Mouse (Mus musculus): ENCODE results near the gene Shroom3. TPM values are rescaled to one million over a fixed set of nuclear protein-coding genes. Genes with fewer than 3 reads are reported as not detected.

Gene Shroom3
- polyA plus RNA-seq, 1 experiment from 2014 or later, result 6.2 TPM

- ATAC-seq (ENCODE audit: low FRiP score), result no peak
Observed at GRCm38 (mm10) chr5:92710779-92711178, 27.5 kb downstream of the Shroom3 start.

GRCm38 (mm10) chr5:92711666-92712290, 28.5 kb downstream of the Shroom3 start:
- no peak overlapping the region for H3K4me3 ChIP-seq (ENCODE audit: low read depth, low read length)
- H3K27ac ChIP-seq (ENCODE audit: low read depth, low read length), result no peak overlapping the region
- 85% methylated on average over 5 of the region's 5 CpGs for WGBS
- DNase-seq (ENCODE audit: low spot score, missing footprints) (no peak), ATAC-seq (ENCODE audit: low FRiP score) (no peak)
- H3K9ac ChIP-seq (ENCODE audit: low read length), result no peak overlapping the region
- peaks cover 7% of the 10 kb centered on the region for H3K4me1 ChIP-seq (ENCODE audit: control insufficient read depth, insufficient read depth, low read length)
- H3K36me3 ChIP-seq (ENCODE audit: control insufficient read depth, insufficient read depth, low read length), result no peaks in the 10 kb centered on the region
- H3K4me2 ChIP-seq, result no peak overlapping the region
- no peaks in the 10 kb centered on the region for H3K27me3 ChIP-seq (ENCODE audit: control insufficient read depth, insufficient read depth, low read length)
- H3K9me3 ChIP-seq (ENCODE audit: control insufficient read depth, low read length), result no peaks in the 10 kb centered on the region

More at GRCm38 (mm10) chr5:92710779-92711178, 27.5 kb downstream of the Shroom3 start:
- WGBS, result 76% methylated on average over 8 of the region's 8 CpGs
- Histone ChIP-seq H3K4me3 (ENCODE audit: low read depth, low read length) (no peak overlapping the region), H3K4me2 (no peak overlapping the region), H3K36me3 (ENCODE audit: control insufficient read depth, insufficient read depth, low read length) (no peaks in the 10 kb centered on the region), H3K27ac (ENCODE audit: low read depth, low read length) (no peak overlapping the region), H3K9ac (ENCODE audit: low read length) (no peak overlapping the region), H3K4me1 (ENCODE audit: control insufficient read depth, insufficient read depth, low read length) (peaks cover 16% of the 10 kb centered on the region), H3K27me3 (ENCODE audit: control insufficient read depth, insufficient read depth, low read length) (no peaks in the 10 kb centered on the region), H3K9me3 (ENCODE audit: control insufficient read depth, low read length) (no peaks in the 10 kb centered on the region)
- no peak for DNase-seq (ENCODE audit: low spot score, missing footprints)

GRCm38 (mm10) chr5:92712621-92713395, 29.6 kb downstream of the Shroom3 start:
- Histone ChIP-seq H3K36me3 (ENCODE audit: control insufficient read depth, insufficient read depth, low read length) (no peaks in the 10 kb centered on the region), H3K9me3 (ENCODE audit: control insufficient read depth, low read length) (no peaks in the 10 kb centered on the region), H3K27ac (ENCODE audit: low read depth, low read length) (no peak overlapping the region), H3K27me3 (ENCODE audit: control insufficient read depth, insufficient read depth, low read length) (no peaks in the 10 kb centered on the region), H3K9ac (ENCODE audit: low read length) (no peak overlapping the region), H3K4me1 (ENCODE audit: control insufficient read depth, insufficient read depth, low read length) (peaks cover 5% of the 10 kb centered on the region), H3K4me2 (no peak overlapping the region), H3K4me3 (ENCODE audit: low read depth, low read length) (no peak overlapping the region)
- ATAC-seq (ENCODE audit: low FRiP score) (no peak), DNase-seq (ENCODE audit: low spot score, missing footprints) (no peak)
- WGBS, result 78% methylated on average over 5 of the region's 5 CpGs

GRCm38 (mm10) chr5:92714886-92715285, 31.7 kb downstream of the Shroom3 start:
- no peak overlapping the region for H3K4me3 ChIP-seq (ENCODE audit: low read depth, low read length)
- H3K9me3 ChIP-seq (ENCODE audit: control insufficient read depth, low read length), result no peaks in the 10 kb centered on the region
- no peaks in the 10 kb centered on the region for H3K27me3 ChIP-seq (ENCODE audit: control insufficient read depth, insufficient read depth, low read length)
- 87% methylated on average over 2 of the region's 2 CpGs for WGBS
- no peak overlapping the region for H3K9ac ChIP-seq (ENCODE audit: low read length)
- H3K4me2 ChIP-seq, result no peak overlapping the region
- ATAC-seq (ENCODE audit: low FRiP score) (no peak), DNase-seq (ENCODE audit: low spot score, missing footprints) (no peak)
- H3K4me1 ChIP-seq (ENCODE audit: control insufficient read depth, insufficient read depth, low read length), result no peaks in the 10 kb centered on the region
- H3K27ac ChIP-seq (ENCODE audit: low read depth, low read length), result no peak overlapping the region
- H3K36me3 ChIP-seq (ENCODE audit: control insufficient read depth, insufficient read depth, low read length), result no peaks in the 10 kb centered on the region

GRCm38 (mm10) chr5:92715319-92715718, 32.1 kb downstream of the Shroom3 start:
- H3K27ac ChIP-seq (ENCODE audit: low read depth, low read length), result no peak overlapping the region
- no peaks in the 10 kb centered on the region for H3K9me3 ChIP-seq (ENCODE audit: control insufficient read depth, low read length)
- DNase-seq (ENCODE audit: low spot score, missing footprints) (no peak), ATAC-seq (ENCODE audit: low FRiP score) (no peak)
- H3K9ac ChIP-seq (ENCODE audit: low read length), result no peak overlapping the region
- H3K36me3 ChIP-seq (ENCODE audit: control insufficient read depth, insufficient read depth, low read length), result no peaks in the 10 kb centered on the region
- 59% methylated on average over 11 of the region's 11 CpGs for WGBS
- H3K4me2 ChIP-seq, result no peak overlapping the region
- H3K4me3 ChIP-seq (ENCODE audit: low read depth, low read length), result no peak overlapping the region
- no peaks in the 10 kb centered on the region for H3K4me1 ChIP-seq (ENCODE audit: control insufficient read depth, insufficient read depth, low read length)
- no peaks in the 10 kb centered on the region for H3K27me3 ChIP-seq (ENCODE audit: control insufficient read depth, insufficient read depth, low read length)

GRCm38 (mm10) chr5:92715890-92716289, 32.7 kb downstream of the Shroom3 start:
- Histone ChIP-seq H3K9me3 (ENCODE audit: control insufficient read depth, low read length) (no peaks in the 10 kb centered on the region), H3K4me3 (ENCODE audit: low read depth, low read length) (no peak overlapping the region), H3K27me3 (ENCODE audit: control insufficient read depth, insufficient read depth, low read length) (no peaks in the 10 kb centered on the region), H3K4me1 (ENCODE audit: control insufficient read depth, insufficient read depth, low read length) (no peaks in the 10 kb centered on the region), H3K4me2 (no peak overlapping the region), H3K36me3 (ENCODE audit: control insufficient read depth, insufficient read depth, low read length) (no peaks in the 10 kb centered on the region), H3K27ac (ENCODE audit: low read depth, low read length) (no peak overlapping the region), H3K9ac (ENCODE audit: low read length) (no peak overlapping the region)
- ATAC-seq (ENCODE audit: low FRiP score) (no peak), DNase-seq (ENCODE audit: low spot score, missing footprints) (no peak)
- 74% methylated on average over 2 of the region's 2 CpGs for WGBS

GRCm38 (mm10) chr5:92717666-92718360, 34.6 kb downstream of the Shroom3 start:
- 78% methylated on average over 3 of the region's 3 CpGs for WGBS

GRCm38 (mm10) chr5:92718856-92719255, 35.6 kb downstream of the Shroom3 start:
- DNase-seq (ENCODE audit: low spot score, missing footprints) (no peak), ATAC-seq (ENCODE audit: low FRiP score) (no peak)
- WGBS, result 79% methylated on average over 3 of the region's 3 CpGs
- Histone ChIP-seq H3K9ac (ENCODE audit: low read length) (no peak overlapping the region), H3K27me3 (ENCODE audit: control insufficient read depth, insufficient read depth, low read length) (no peaks in the 10 kb centered on the region), H3K9me3 (ENCODE audit: control insufficient read depth, low read length) (no peaks in the 10 kb centered on the region), H3K4me1 (ENCODE audit: control insufficient read depth, insufficient read depth, low read length) (no peaks in the 10 kb centered on the region), H3K4me3 (ENCODE audit: low read depth, low read length) (no peak overlapping the region), H3K36me3 (ENCODE audit: control insufficient read depth, insufficient read depth, low read length) (no peaks in the 10 kb centered on the region), H3K27ac (ENCODE audit: low read depth, low read length) (no peak overlapping the region), H3K4me2 (no peak overlapping the region)

More at GRCm38 (mm10) chr5:92717666-92718360, 34.6 kb downstream of the Shroom3 start:
- no peaks in the 10 kb centered on the region for H3K9me3 ChIP-seq (ENCODE audit: control insufficient read depth, low read length)
- H3K4me3 ChIP-seq (ENCODE audit: low read depth, low read length), result no peak overlapping the region
- no peaks in the 10 kb centered on the region for H3K4me1 ChIP-seq (ENCODE audit: control insufficient read depth, insufficient read depth, low read length)
- H3K9ac ChIP-seq (ENCODE audit: low read length), result no peak overlapping the region
- H3K4me2 ChIP-seq, result no peak overlapping the region
- no peak overlapping the region for H3K27ac ChIP-seq (ENCODE audit: low read depth, low read length)
- no peak for ATAC-seq (ENCODE audit: low FRiP score)
- H3K36me3 ChIP-seq (ENCODE audit: control insufficient read depth, insufficient read depth, low read length), result no peaks in the 10 kb centered on the region
- no peaks in the 10 kb centered on the region for H3K27me3 ChIP-seq (ENCODE audit: control insufficient read depth, insufficient read depth, low read length)
- no peak for DNase-seq (ENCODE audit: low spot score, missing footprints)

GRCm38 (mm10) chr5:92721610-92722009, 38.4 kb downstream of the Shroom3 start:
- WGBS, result 93% methylated on average over 8 of the region's 8 CpGs

More at GRCm38 (mm10) chr5:92721610-92722009, 38.4 kb downstream of the Shroom3 start:
- Histone ChIP-seq H3K4me2 (no peak overlapping the region), H3K9me3 (ENCODE audit: control insufficient read depth, low read length) (no peaks in the 10 kb centered on the region), H3K36me3 (ENCODE audit: control insufficient read depth, insufficient read depth, low read length) (no peaks in the 10 kb centered on the region), H3K4me3 (ENCODE audit: low read depth, low read length) (no peak overlapping the region), H3K9ac (ENCODE audit: low read length) (no peak overlapping the region), H3K27ac (ENCODE audit: low read depth, low read length) (no peak overlapping the region), H3K27me3 (ENCODE audit: control insufficient read depth, insufficient read depth, low read length) (no peaks in the 10 kb centered on the region), H3K4me1 (ENCODE audit: control insufficient read depth, insufficient read depth, low read length) (no peaks in the 10 kb centered on the region)
- DNase-seq (ENCODE audit: low spot score, missing footprints), result no peak
- no peak for ATAC-seq (ENCODE audit: low FRiP score)

Measured in midbrain, embryonic 11.5 days (tissue).